Mouse (Mus musculus) forebrain, embryonic 13.5 days (tissue): Measurements from ENCODE around the gene Cyb561d1. TPM values are rescaled to one million over a fixed set of nuclear protein-coding genes. Genes with fewer than 3 reads are reported as not detected.

Experiments used
- ATAC-seq: fragments of 200-750 bp; cut with Nextera tagmentation; 2 replicates; pipeline ENCODE4 v1.8.0; 2017
- H3K27ac ChIP-seq: fragments of 300-500 bp; sonication (generic); 2 replicates; pipeline ENCODE4 v1.5.1; 2015; ENCODE audit warnings: inconsistent platforms, mild to moderate bottlenecking, moderate library complexity
- H3K27me3 ChIP-seq: fragments of 300-500 bp; sonication (generic); 2 replicates; pipeline ENCODE4 v1.6.1; 2015; ENCODE audit warnings: mild to moderate bottlenecking, inconsistent platforms
- H3K36me3 ChIP-seq: fragments of 300-500 bp; sonication (generic); 2 replicates; pipeline ENCODE4 v1.6.1; 2015; ENCODE audit warnings: mild to moderate bottlenecking, inconsistent platforms; ENCODE audit not compliant: poor library complexity, severe bottlenecking
- H3K4me1 ChIP-seq: fragments of 300-500 bp; sonication (generic); 2 replicates; pipeline ENCODE4 v1.6.1; 2015; ENCODE audit warnings: inconsistent platforms
- H3K4me2 ChIP-seq: fragments of 300-500 bp; sonication (generic); 2 replicates; pipeline ENCODE4 v1.6.1; 2015; ENCODE audit warnings: inconsistent platforms, mild to moderate bottlenecking, moderate library complexity
- H3K4me3 ChIP-seq: fragments of 300-500 bp; sonication (generic); 2 replicates; pipeline ENCODE4 v1.5.1; 2015; ENCODE audit warnings: mild to moderate bottlenecking, inconsistent platforms
- H3K9ac ChIP-seq: fragments of 300-500 bp; sonication (generic); 2 replicates; pipeline ENCODE4 v1.6.1; 2015; ENCODE audit warnings: mild to moderate bottlenecking, inconsistent platforms
- H3K9me3 ChIP-seq: fragments of 300-500 bp; sonication (generic); replicated peaks from 2 replicates; pipeline ENCODE4 v1.6.1; 2016; ENCODE audit warnings: inconsistent platforms
- WGBS: fragments of 180-500 bp; shearing (Covaris S2); methylation state at CpG from one replicate; pipeline ENCODE4 v1.1.7; 2015; 5-methylcytosine and 5-hydroxymethylcytosine counted together
- polyA plus RNA-seq: library from polyadenylated mRNA; unstranded; fragments of >200 nt; fragmentation: Nextera tagmentation; extraction: Ambion mirVana; gene quantifications from 2 replicates; pipeline ENCODE4 v1.2.1, GENCODE M21; 2015

The Cyb561d1 gene
- polyA plus RNA-seq, 1 experiment from 2014 or later: 3.6 TPM

DNA sequence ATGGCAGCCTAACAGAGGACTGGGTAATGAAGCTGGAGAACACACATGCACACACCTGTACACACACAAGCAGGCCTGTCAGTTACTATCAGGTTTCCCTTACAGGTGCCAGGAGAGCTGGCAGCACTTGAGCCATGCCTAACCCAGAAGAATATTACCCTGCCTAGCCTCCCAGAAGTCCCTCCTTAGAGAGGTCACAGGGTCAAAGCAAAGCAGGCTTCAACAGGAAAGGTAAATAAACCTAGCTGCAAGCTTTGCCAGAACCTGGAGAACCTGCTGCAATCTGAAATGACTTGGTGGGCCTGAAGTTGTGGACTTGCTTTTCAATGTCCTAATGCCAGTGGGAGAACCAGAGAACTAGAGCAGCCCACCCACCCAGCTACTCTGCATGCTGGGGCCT lies 1.5 kb upstream of the Cyb561d1 start:
- H3K9ac ChIP-seq: no peak overlapping the region
- ATAC-seq: no peak
- no peaks in the 10 kb centered on the region for H3K27me3 ChIP-seq
- H3K4me3 ChIP-seq: no peak overlapping the region
- H3K9me3 ChIP-seq: no peaks in the 10 kb centered on the region
- no peak overlapping the region for H3K27ac ChIP-seq
- H3K36me3 ChIP-seq: peaks cover 75% of the 10 kb centered on the region
- H3K4me1 ChIP-seq: peaks cover 34% of the 10 kb centered on the region
- no peak overlapping the region for H3K4me2 ChIP-seq

- no peak overlapping the region for H3K27ac ChIP-seq
- H3K36me3 ChIP-seq: peaks cover 42% of the 10 kb centered on the region
- WGBS: 96% methylated on average over 6 of the region's 6 CpGs
- no peaks in the 10 kb centered on the region for H3K9me3 ChIP-seq
- H3K27me3 ChIP-seq: no peaks in the 10 kb centered on the region
- no peak overlapping the region for H3K4me3 ChIP-seq
- ATAC-seq: no peak
- no peak overlapping the region for H3K4me2 ChIP-seq
- no peak overlapping the region for H3K9ac ChIP-seq
- H3K4me1 ChIP-seq: peaks cover 48% of the 10 kb centered on the region
These were observed 1.8 kb downstream of the Cyb561d1 start for GRCm38 (mm10) chr3:108199231-108199630.

GRCm38 (mm10) chr3:108197066-108197497 lies 3.9 kb downstream of the Cyb561d1 start:
- Histone ChIP-seq H3K4me3 (peak overlapping the region; percentile 4; the same call in 1 of the 2 replicates), H3K36me3 (peaks cover 30% of the 10 kb centered on the region), H3K27ac (peak overlapping the region; percentile 89), H3K4me2 (peak overlapping the region; percentile 34), H3K9me3 (no peaks in the 10 kb centered on the region), H3K9ac (peak overlapping the region; percentile 45; the same call in 1 of the 2 replicates), H3K27me3 (no peaks in the 10 kb centered on the region), H3K4me1 (peaks cover 48% of the 10 kb centered on the region)
- peak; percentile 12; the same call in 1 of the 2 replicates for ATAC-seq
- 22% methylated on average over 14 of the region's 14 CpGs for WGBS

DNA sequence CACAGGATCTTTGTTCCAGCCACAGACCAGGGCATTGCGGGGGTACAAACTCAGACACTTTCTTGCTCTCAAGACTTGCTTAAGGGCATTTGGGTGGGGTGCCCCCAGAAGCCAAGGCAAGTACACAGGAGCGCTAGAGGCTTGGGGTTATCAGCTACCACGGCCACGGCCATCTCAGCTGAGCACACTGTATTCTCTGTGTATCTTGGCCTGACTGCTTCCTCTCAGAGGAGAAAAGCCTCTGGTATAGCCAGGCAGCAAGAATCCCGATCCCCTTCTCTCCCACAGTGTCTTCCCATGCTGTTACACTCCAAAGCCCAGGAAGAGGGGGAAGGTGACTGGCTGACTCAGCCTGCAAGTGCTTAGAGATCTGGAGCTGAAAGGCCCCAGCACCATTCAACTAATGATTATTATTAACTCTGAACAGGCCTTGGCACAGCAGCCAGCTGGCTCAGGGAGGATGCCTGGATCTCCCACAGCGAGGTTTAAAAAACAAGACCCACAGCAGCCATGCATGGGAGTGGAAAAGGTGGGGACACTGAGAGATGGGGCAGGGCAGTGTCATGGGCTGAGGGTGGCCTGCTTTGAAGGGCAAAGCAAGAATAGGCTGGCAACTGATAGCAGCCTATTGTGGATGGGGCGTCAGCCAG lies 4.9 kb downstream of the Cyb561d1 start:
- peak; percentile 13 for ATAC-seq
- H3K9ac ChIP-seq: peak overlapping the region; percentile 30; the same call in 1 of the 2 replicates
- H3K9me3 ChIP-seq: no peaks in the 10 kb centered on the region
- peaks cover 47% of the 10 kb centered on the region for H3K4me1 ChIP-seq
- no peak overlapping the region for H3K4me3 ChIP-seq
- no peaks in the 10 kb centered on the region for H3K27me3 ChIP-seq
- peak overlapping the region; percentile 89 for H3K27ac ChIP-seq
- H3K4me2 ChIP-seq: 0 out of 2 replicates have a peak overlapping the region, but pooled peaks have one; percentile 7
- 70% methylated on average over 7 of the region's 7 CpGs for WGBS
- peaks cover 28% of the 10 kb centered on the region for H3K36me3 ChIP-seq

DNA sequence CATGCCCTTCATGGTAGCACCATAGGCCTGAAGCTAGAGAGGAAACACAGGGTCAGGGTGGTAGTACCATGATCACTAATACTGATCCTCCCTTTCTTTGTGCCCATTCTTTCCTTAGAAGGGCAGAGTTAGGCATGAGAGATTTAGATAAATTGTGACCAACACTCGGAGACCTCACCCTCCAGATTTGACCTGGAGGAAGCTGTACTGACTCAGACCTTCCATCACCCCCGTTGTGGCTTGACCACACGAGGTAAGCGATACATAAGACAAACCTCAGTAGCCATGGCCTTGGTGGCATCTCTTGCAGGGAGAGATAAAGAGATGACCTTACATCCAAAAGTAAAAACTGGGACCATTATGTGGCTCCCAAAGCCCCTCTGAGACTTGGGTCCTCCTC lies 5.7 kb downstream of the Cyb561d1 start:
- no peaks in the 10 kb centered on the region for H3K27me3 ChIP-seq
- 92% methylated on average over 4 of the region's 4 CpGs for WGBS
- H3K4me3 ChIP-seq: no peak overlapping the region
- no peak overlapping the region for H3K4me2 ChIP-seq
- no peak overlapping the region for H3K27ac ChIP-seq
- H3K4me1 ChIP-seq: peaks cover 42% of the 10 kb centered on the region
- H3K9me3 ChIP-seq: no peaks in the 10 kb centered on the region
- no peak for ATAC-seq
- H3K36me3 ChIP-seq: peaks cover 28% of the 10 kb centered on the region
- H3K9ac ChIP-seq: no peak overlapping the region

- WGBS: 90% methylated on average over 4 of the region's 4 CpGs
- Histone ChIP-seq H3K4me3 (no peak overlapping the region), H3K9me3 (no peaks in the 10 kb centered on the region), H3K36me3 (peaks cover 30% of the 10 kb centered on the region), H3K27me3 (no peaks in the 10 kb centered on the region), H3K4me1 (peaks cover 44% of the 10 kb centered on the region), H3K4me2 (no peak overlapping the region), H3K27ac (no peak overlapping the region), H3K9ac (no peak overlapping the region)
- no peak for ATAC-seq
These were observed 7.3 kb downstream of the Cyb561d1 start for GRCm38 (mm10) chr3:108193686-108194085.

DNA sequence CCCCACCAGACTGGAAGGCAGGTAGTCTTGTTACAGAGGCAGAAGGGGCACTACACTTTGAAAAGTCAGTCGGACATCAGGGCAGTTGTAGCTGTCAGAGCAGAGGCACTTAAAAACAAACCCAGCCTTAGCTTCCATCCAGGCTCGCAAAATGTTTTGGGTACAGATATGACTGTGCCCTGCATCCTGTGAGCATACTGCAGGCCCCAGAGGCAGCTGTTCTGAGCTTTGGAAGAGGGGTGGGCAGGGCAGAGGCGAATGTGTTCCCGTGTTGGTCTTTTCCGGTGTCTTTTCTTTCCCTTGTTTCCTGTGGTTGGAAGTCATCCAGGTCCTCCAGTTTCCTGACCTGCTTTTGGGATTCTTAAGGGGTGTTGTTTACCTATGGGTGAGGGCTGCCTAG lies 11.1 kb downstream of the Cyb561d1 start:
- WGBS: 75% methylated on average over 5 of the region's 5 CpGs
- Histone ChIP-seq H3K4me3 (no peak overlapping the region), H3K9me3 (no peaks in the 10 kb centered on the region), H3K9ac (0 out of 2 replicates have a peak overlapping the region, but pooled peaks have one; percentile 1), H3K4me1 (peaks cover 44% of the 10 kb centered on the region), H3K36me3 (peaks cover 30% of the 10 kb centered on the region), H3K27ac (no peak overlapping the region), H3K4me2 (no peak overlapping the region), H3K27me3 (0 out of 2 replicates have a peak, but pooled peaks cover 4% of the 10 kb centered on the region)
- no peak for ATAC-seq

DNA sequence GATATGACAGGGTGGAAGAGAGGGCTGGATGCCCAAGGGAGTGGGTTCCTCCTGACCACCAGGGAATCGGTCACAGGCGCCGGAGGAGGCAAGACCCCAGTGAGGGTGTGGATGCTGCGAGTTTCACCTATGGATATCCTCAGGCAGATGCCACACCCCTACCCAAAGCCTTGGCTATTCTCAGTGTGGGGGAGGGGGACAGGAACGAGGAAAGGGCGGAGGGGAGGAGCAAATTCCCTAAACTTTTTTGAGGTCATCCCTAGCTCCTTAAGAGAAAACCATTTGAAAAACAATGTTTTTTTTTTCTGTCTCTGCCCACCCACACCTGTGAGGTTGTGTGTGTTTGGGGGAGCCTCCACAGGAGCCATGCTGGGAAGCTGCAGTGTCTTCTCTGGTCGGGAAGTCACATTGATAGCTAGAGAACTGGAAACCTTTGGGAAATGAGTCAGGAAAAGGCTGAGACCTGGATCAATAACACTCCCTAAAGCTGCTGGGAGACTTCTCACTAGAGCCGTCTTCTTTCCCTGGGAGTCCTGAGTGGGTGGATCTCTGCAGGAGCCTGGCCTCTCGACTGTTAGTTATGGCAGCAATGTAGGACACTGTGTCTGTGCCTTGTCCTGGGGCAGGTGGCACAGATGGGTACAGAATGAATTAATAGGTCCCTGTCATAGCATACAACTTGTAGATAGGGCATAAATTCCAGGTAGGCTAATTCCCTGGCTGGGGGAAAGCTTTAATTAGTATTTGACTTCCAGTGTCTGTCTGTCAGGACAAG lies 12.1 kb downstream of the Cyb561d1 start:
- Histone ChIP-seq H3K4me3 (no peak overlapping the region), H3K9ac (no peak overlapping the region), H3K27ac (no peak overlapping the region), H3K36me3 (peaks cover 29% of the 10 kb centered on the region), H3K4me2 (no peak overlapping the region), H3K9me3 (no peaks in the 10 kb centered on the region), H3K27me3 (peaks cover 11% of the 10 kb centered on the region), H3K4me1 (peaks cover 44% of the 10 kb centered on the region)
- no peak for ATAC-seq
- WGBS: 77% methylated on average over 9 of the region's 9 CpGs

GRCm38 (mm10) chr3:108187111-108187795 lies 13.8 kb downstream of the Cyb561d1 start:
- WGBS: 63% methylated on average over 20 of the region's 20 CpGs
- Histone ChIP-seq H3K9ac (peak overlapping the region; percentile 78), H3K4me3 (peak overlapping the region; percentile 79), H3K27ac (no peak overlapping the region), H3K4me1 (peaks cover 44% of the 10 kb centered on the region), H3K4me2 (peak overlapping the region; percentile 81), H3K9me3 (no peaks in the 10 kb centered on the region), H3K27me3 (peaks cover 11% of the 10 kb centered on the region), H3K36me3 (peaks cover 23% of the 10 kb centered on the region)
- peak; percentile 11; the same call in 1 of the 2 replicates for ATAC-seq

GRCm38 (mm10) chr3:108186098-108187047 lies 14.6 kb downstream of the Cyb561d1 start, which contains the start of gene Amigo1:
Gene Amigo1, plus strand, starts transcription at chr3:108186335.
- peaks cover 11% of the 10 kb centered on the region for H3K27me3 ChIP-seq
- peak within 1 kb of the TSS; percentile 78 for H3K9ac ChIP-seq
- H3K27ac ChIP-seq: no peak within 1 kb of the TSS
- H3K4me2 ChIP-seq: peak within 1 kb of the TSS; percentile 81
- ATAC-seq: peak; percentile 79
- peaks cover 42% of the 10 kb centered on the region for H3K4me1 ChIP-seq
- peak within 1 kb of the TSS; percentile 79 for H3K4me3 ChIP-seq
- 1% methylated on average over 55 of the region's 100 CpGs for WGBS
- H3K9me3 ChIP-seq: no peaks in the 10 kb centered on the region
- H3K36me3 ChIP-seq: peaks cover 18% of the 10 kb centered on the region

DNA sequence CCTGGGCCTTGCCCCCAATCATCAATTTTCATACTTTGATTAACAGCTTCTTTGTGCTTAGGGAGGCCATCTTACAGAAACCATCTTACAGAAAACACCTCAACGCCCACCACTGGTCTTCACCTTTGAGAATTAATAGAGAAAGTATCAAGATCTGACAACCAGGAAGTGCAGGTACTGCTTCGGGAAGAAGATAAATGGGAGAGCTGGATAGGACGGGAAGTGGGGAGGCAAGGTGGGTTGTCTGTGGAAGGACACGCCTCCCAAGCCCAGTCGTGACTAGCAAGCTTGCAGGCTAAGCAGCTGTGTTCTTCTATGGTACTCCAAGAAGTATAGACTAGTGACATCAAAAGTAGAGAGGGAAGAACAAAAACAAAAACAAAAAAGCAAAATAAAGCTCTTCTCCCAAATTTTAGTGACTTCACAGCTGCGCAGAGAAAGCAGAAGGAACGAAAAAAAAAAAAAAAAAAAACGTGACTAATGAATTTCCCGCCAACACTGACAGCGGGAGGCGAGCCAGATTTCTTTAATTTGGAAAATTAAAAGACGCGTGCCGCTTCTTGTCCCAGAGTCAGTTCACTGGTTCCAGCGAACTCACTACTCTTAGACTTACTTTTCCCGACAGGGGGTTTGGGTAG lies 15.4 kb downstream of the Cyb561d1 start:
- H3K4me1 ChIP-seq: peaks cover 38% of the 10 kb centered on the region
- peak overlapping the region; percentile 81 for H3K4me2 ChIP-seq
- peak overlapping the region; percentile 79 for H3K4me3 ChIP-seq
- H3K9ac ChIP-seq: peak overlapping the region; percentile 78
- H3K27ac ChIP-seq: no peak overlapping the region
- no peaks in the 10 kb centered on the region for H3K9me3 ChIP-seq
- peaks cover 11% of the 10 kb centered on the region for H3K27me3 ChIP-seq
- WGBS: 3% methylated on average over 16 of the region's 16 CpGs
- ATAC-seq: peak; percentile 41; the same call in 1 of the 2 replicates
- peaks cover 18% of the 10 kb centered on the region for H3K36me3 ChIP-seq
